Mouse (Mus musculus) c-Kit-positive CD71-positive TER-119-positive erythroid progenitor cells, embryonic 14.5 days (primary cell): Measurements from ENCODE around the gene Aif1l.

ENCODE experiments used
- DNase-seq: peaks from one replicate; pipeline ENCODE4 v3.0.0-alpha.2; 2013; ENCODE audit warnings: low spot score

Aif1l gene

DNA sequence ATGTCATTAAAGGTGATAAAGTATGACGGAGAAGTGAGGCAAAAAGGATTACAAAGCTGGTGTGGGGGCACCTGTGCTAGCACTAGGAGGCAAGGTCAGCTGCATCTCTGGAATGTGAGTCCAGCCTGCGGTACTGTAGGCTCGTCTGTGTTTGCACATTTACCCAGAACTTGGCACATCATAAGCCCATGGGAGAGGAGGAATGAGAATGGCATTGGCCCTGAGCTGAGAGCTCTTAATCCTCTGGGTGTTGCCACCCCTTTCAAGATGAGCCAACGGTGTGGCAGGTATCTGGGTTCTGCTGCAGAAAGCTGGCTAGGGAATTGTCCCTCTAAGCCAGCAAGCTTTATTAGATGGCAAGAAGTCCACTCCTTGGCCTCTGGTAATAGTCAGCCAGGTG, 69.8 kb downstream of the Aif1l start:
- DNase-seq, result no peak

GRCm38 (mm10) chr2:32020229-32020628, 70.3 kb downstream of the Aif1l start:
- no peak for DNase-seq
